Mouse (Mus musculus): Measurements from ENCODE around the gene Map10. TPM values are rescaled to one million over a fixed set of nuclear protein-coding genes. Genes with fewer than 3 reads are reported as not detected.

Gene Map10
- polyA plus RNA-seq, 1 experiment: 1.5 TPM

- H3K27ac ChIP-seq (ENCODE audit: control insufficient read depth, insufficient read depth, low read length): no peak overlapping the region
- no peak overlapping the region for H3K4me3 ChIP-seq (ENCODE audit: control insufficient read depth, insufficient read depth, low read length)
- no peak for DNase-seq
- H3K27me3 ChIP-seq (ENCODE audit: control insufficient read depth, insufficient read depth, low read length): no peaks in the 10 kb centered on the region
- WGBS: 80% methylated on average over 5 of the region's 5 CpGs
- TF ChIP-seq CTCF (IDR thresholded peaks at IDR 0.05; ENCODE audit: borderline replicate concordance, control insufficient read depth, extremely low read depth, insufficient read depth, low read length, poor library complexity) (no peak), POLR2A (IDR thresholded peaks at IDR 0.05; ENCODE audit: control insufficient read depth, extremely low read depth, insufficient read depth, low read length, poor library complexity) (no peak)
- no peaks in the 10 kb centered on the region for H3K36me3 ChIP-seq (ENCODE audit: control insufficient read depth, insufficient read depth, low read length)
- peaks cover 23% of the 10 kb centered on the region for H3K4me1 ChIP-seq (replicated peaks; ENCODE audit: control insufficient read depth, insufficient read depth, low read length)
Measured at GRCm38 (mm10) chr8:125666201-125666600, 3.4 kb upstream of the Map10 start.

DNA sequence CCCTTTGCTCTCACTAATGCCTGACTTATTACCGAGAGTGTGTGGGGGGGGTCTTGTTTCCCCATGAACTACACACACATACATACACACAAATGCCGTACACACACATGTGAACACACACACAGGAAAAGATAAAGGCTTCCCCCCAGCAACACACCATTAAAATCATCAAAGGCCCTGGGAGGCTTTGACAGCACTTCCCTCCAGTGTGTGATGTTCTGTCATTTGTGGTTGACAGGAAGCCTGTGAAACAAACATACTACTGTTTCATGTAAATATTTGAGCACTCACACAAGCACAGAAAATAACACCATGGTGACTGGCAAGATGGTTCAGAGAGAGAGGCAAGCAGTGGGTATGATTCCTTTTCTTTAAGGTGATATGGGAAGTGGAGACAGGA, 2.4 kb upstream of the Map10 start:
- Histone ChIP-seq H3K27me3 (ENCODE audit: control insufficient read depth, insufficient read depth, low read length) (no peaks in the 10 kb centered on the region), H3K36me3 (ENCODE audit: control insufficient read depth, insufficient read depth, low read length) (no peaks in the 10 kb centered on the region), H3K4me3 (ENCODE audit: control insufficient read depth, insufficient read depth, low read length) (no peak overlapping the region), H3K27ac (ENCODE audit: control insufficient read depth, insufficient read depth, low read length) (no peak overlapping the region; the same call in 1 of the 2 replicates), H3K4me1 (replicated peaks; ENCODE audit: control insufficient read depth, insufficient read depth, low read length) (peaks cover 23% of the 10 kb centered on the region)
- no peak for TF ChIP-seq POLR2A (IDR thresholded peaks at IDR 0.05; ENCODE audit: control insufficient read depth, extremely low read depth, insufficient read depth, low read length, poor library complexity)
- TF ChIP-seq CTCF (IDR thresholded peaks at IDR 0.05; ENCODE audit: borderline replicate concordance, control insufficient read depth, extremely low read depth, insufficient read depth, low read length, poor library complexity): no peak
- WGBS: 36% methylated on average over 2 of the region's 2 CpGs
- DNase-seq: peak; percentile 22

DNA sequence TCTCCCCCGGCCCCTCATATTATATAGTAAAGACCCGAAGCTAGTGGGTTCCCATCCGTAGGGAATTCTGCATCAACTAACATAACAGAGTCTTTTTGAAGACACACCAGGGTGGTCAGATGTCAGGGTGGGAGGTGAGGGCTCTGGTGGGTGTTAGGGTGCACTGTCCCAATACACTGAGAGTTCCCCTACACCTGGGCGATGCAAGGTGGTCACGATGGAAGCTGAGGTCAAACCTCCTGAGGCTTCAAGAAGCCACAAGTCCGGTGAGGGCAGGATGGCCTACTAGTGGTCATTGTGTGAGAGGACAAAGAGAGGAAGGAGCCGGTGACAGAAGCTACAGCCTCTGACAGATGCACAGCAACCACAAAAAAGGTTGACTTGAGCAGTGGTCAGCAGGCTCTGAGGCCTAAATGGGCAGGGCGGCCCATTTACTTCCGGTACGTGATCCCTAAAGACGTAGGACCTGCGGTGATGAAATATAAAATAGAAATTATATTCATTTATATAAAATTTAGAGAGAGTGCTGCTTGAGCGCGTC, 389 bp upstream of the Map10 start:
- Histone ChIP-seq H3K4me3 (ENCODE audit: control insufficient read depth, insufficient read depth, low read length) (no peak overlapping the region), H3K4me1 (replicated peaks; ENCODE audit: control insufficient read depth, insufficient read depth, low read length) (peaks cover 23% of the 10 kb centered on the region), H3K36me3 (ENCODE audit: control insufficient read depth, insufficient read depth, low read length) (no peaks in the 10 kb centered on the region), H3K27ac (ENCODE audit: control insufficient read depth, insufficient read depth, low read length) (no peak overlapping the region), H3K27me3 (ENCODE audit: control insufficient read depth, insufficient read depth, low read length) (no peaks in the 10 kb centered on the region)
- no peak for DNase-seq
- whole genome bisulfite sequencing: 87% methylated on average over 14 of the region's 14 CpGs
- TF ChIP-seq POLR2A (IDR thresholded peaks at IDR 0.05; ENCODE audit: control insufficient read depth, extremely low read depth, insufficient read depth, low read length, poor library complexity) (no peak), CTCF (IDR thresholded peaks at IDR 0.05; ENCODE audit: borderline replicate concordance, control insufficient read depth, extremely low read depth, insufficient read depth, low read length, poor library complexity) (no peak)

DNA sequence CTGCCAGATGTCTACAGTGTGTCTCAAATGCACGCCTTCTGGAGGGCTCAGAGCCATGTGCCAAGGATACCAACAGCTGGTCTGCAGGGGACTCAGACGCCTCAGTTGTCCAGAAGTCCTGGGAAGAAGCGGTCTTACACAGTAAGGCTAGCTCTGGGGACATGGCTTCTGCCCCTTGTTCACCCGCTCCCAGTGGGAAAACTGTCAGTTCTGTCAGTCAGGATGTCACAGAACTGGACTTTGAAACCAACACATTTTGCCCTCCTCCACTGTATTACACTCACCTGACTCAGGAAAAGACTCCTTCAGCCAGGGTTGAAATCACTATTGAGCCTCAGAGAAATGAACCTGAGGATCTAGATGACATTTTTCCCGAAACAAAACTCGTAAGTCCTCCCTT, 802 bp downstream of the Map10 start:
- 97% methylated on average over 6 of the region's 6 CpGs for WGBS
- Histone ChIP-seq H3K4me3 (ENCODE audit: control insufficient read depth, insufficient read depth, low read length) (peak overlapping the region; percentile 66; the same call in 1 of the 2 replicates), H3K27ac (ENCODE audit: control insufficient read depth, insufficient read depth, low read length) (no peak overlapping the region), H3K27me3 (ENCODE audit: control insufficient read depth, insufficient read depth, low read length) (no peaks in the 10 kb centered on the region), H3K36me3 (ENCODE audit: control insufficient read depth, insufficient read depth, low read length) (no peaks in the 10 kb centered on the region), H3K4me1 (replicated peaks; ENCODE audit: control insufficient read depth, insufficient read depth, low read length) (peaks cover 20% of the 10 kb centered on the region)
- no peak for DNase-seq
- TF ChIP-seq POLR2A (IDR thresholded peaks at IDR 0.05; ENCODE audit: control insufficient read depth, extremely low read depth, insufficient read depth, low read length, poor library complexity): no peak

- no peak for DNase-seq
- H3K36me3 ChIP-seq (ENCODE audit: control insufficient read depth, insufficient read depth, low read length): no peaks in the 10 kb centered on the region
- no peaks in the 10 kb centered on the region for H3K27me3 ChIP-seq (ENCODE audit: control insufficient read depth, insufficient read depth, low read length)
- peaks cover 18% of the 10 kb centered on the region for H3K4me1 ChIP-seq (replicated peaks; ENCODE audit: control insufficient read depth, insufficient read depth, low read length)
- 98% methylated on average over 9 of the region's 9 CpGs for WGBS
- H3K4me3 ChIP-seq (ENCODE audit: control insufficient read depth, insufficient read depth, low read length): no peak overlapping the region
- H3K27ac ChIP-seq (ENCODE audit: control insufficient read depth, insufficient read depth, low read length): no peak overlapping the region
- TF ChIP-seq CTCF (IDR thresholded peaks at IDR 0.05; ENCODE audit: borderline replicate concordance, control insufficient read depth, extremely low read depth, insufficient read depth, low read length, poor library complexity) (no peak), POLR2A (IDR thresholded peaks at IDR 0.05; ENCODE audit: control insufficient read depth, extremely low read depth, insufficient read depth, low read length, poor library complexity) (no peak)
Measured at GRCm38 (mm10) chr8:125670906-125671305, 1.3 kb downstream of the Map10 start.

GRCm38 (mm10) chr8:125671371-125671770, 1.8 kb downstream of the Map10 start:
- H3K4me3 ChIP-seq (ENCODE audit: control insufficient read depth, insufficient read depth, low read length): no peak overlapping the region
- no peak overlapping the region for H3K27ac ChIP-seq (ENCODE audit: control insufficient read depth, insufficient read depth, low read length)
- TF ChIP-seq CTCF (IDR thresholded peaks at IDR 0.05; ENCODE audit: borderline replicate concordance, control insufficient read depth, extremely low read depth, insufficient read depth, low read length, poor library complexity) (no peak), POLR2A (IDR thresholded peaks at IDR 0.05; ENCODE audit: control insufficient read depth, extremely low read depth, insufficient read depth, low read length, poor library complexity) (no peak)
- no peaks in the 10 kb centered on the region for H3K27me3 ChIP-seq (ENCODE audit: control insufficient read depth, insufficient read depth, low read length)
- H3K36me3 ChIP-seq (ENCODE audit: control insufficient read depth, insufficient read depth, low read length): no peaks in the 10 kb centered on the region
- 94% methylated on average over 5 of the region's 5 CpGs for WGBS
- no peak for DNase-seq
- peaks cover 14% of the 10 kb centered on the region for H3K4me1 ChIP-seq (replicated peaks; ENCODE audit: control insufficient read depth, insufficient read depth, low read length)

- H3K27me3 ChIP-seq (ENCODE audit: control insufficient read depth, insufficient read depth, low read length): no peaks in the 10 kb centered on the region
- no peak overlapping the region for H3K4me3 ChIP-seq (ENCODE audit: control insufficient read depth, insufficient read depth, low read length)
- no peak overlapping the region for H3K27ac ChIP-seq (ENCODE audit: control insufficient read depth, insufficient read depth, low read length)
- no peak for TF ChIP-seq CTCF (IDR thresholded peaks at IDR 0.05; ENCODE audit: borderline replicate concordance, control insufficient read depth, extremely low read depth, insufficient read depth, low read length, poor library complexity)
- no peak for TF ChIP-seq POLR2A (IDR thresholded peaks at IDR 0.05; ENCODE audit: control insufficient read depth, extremely low read depth, insufficient read depth, low read length, poor library complexity)
- no peak for DNase-seq
- 92% methylated on average over 3 of the region's 3 CpGs for WGBS
- H3K4me1 ChIP-seq (replicated peaks; ENCODE audit: control insufficient read depth, insufficient read depth, low read length): no peaks in the 10 kb centered on the region
- no peaks in the 10 kb centered on the region for H3K36me3 ChIP-seq (ENCODE audit: control insufficient read depth, insufficient read depth, low read length)
Measured at GRCm38 (mm10) chr8:125675796-125676195, 6.2 kb downstream of the Map10 start.

All from thymus, adult 2 months (tissue).